Mouse (Mus musculus) frontal cortex, postnatal 25 days (tissue): ENCODE measurements at regions not wholly inside any gene's neighbourhood (a gene's known extent, or its start where the extent isn't known, plus 50 kb on each side); places are given as distances from the start of the nearest gene placed in this dataset.

Experiments used
- DNase-seq, 2 experiments: peaks; one replicate each; pipeline ENCODE4 v3.0.0; 2022; ENCODE audit warnings: low spot score in 2 of 2

DNA sequence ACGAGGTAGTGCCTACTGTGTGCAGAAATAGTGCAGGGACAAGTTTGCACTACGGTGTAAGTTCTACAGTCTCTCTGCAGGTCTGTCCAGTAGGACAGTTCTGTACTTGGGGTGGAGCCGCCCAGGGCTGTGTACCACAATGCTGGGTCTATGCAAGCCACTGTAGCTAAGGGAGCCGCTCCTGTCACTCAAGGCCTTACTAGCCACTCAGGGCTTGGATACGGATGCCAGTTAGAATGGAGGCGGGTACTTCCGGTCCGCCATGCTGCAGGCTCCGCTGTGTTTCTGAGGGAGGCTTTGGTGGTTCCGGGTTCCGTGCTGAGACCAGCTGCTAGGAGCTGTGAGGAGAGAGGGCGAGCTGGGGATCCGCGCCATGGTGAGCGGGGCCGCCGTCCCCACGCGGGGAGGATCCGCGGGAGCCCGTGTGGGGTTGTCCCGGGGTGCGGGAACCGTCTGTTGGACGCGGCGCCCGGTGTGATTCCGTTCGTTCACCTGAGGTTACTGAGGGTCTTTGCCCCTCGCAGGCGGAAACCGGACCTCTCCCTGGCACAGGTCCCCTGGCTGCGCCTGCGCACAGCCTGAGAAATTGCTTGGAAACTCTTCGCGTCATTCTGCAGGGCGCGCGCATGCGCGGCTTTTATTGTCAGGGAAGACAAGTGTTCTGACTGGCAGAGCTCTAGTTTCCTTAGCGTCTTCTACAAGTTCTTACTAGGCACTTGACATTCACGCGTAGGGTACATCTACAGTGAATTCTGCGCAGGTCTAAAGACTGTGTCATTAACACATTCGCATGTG is 51.0 kb upstream of the Zfp873 start:
- peak; percentile 18 to 33 for DNase-seq
